Mouse (Mus musculus): ENCODE measurements around the gene Nqo1. TPM values are rescaled to one million over a fixed set of nuclear protein-coding genes. Genes with fewer than 3 reads are reported as not detected.

The Nqo1 gene
- polyA plus RNA-seq, 1 experiment from 2014 or later, result 17.9 TPM

DNA sequence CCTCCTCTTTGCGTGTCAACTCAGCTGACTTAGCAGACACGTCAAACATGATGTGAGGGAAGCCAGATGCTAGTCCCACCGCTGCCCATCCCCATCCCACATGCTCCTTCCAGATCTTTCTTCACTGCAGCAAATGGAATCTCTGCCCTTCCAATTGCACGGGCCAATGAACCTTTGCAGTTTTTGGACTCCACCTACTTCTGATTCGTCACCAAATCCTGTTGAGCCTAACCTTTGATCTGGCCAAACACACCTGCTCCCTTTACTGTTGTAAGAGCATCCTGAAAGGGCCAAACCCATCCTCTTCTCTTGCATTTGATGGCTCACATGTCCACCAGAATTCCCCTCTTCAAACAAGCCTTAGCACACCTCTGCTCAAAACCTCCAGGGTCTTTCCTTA, 18.4 kb downstream of the Nqo1 start:
- Histone ChIP-seq H3K4me2 (ENCODE audit: low read depth, low read length) (no peak overlapping the region), H3K27me3 (replicated peaks; ENCODE audit: control insufficient read depth, insufficient read depth, low read length) (no peaks in the 10 kb centered on the region), H3K27ac (replicated peaks; ENCODE audit: low read depth, low read length) (no peak overlapping the region), H3K36me3 (ENCODE audit: control insufficient read depth, insufficient read depth, low read length) (peaks cover 10% of the 10 kb centered on the region), H3K9me3 (ENCODE audit: control insufficient read depth, low read length) (no peaks in the 10 kb centered on the region), H3K4me3 (ENCODE audit: low read depth, low read length) (no peak overlapping the region), H3K9ac (ENCODE audit: low read depth, low read length) (no peak overlapping the region), H3K4me1 (ENCODE audit: control insufficient read depth, insufficient read depth, low read length) (peaks cover 19% of the 10 kb centered on the region)
- WGBS, result 51% methylated on average over 5 of the region's 5 CpGs
- no peak for DNase-seq (ENCODE audit: low spot score)
- ATAC-seq (ENCODE audit: low read depth), result no peak

DNA sequence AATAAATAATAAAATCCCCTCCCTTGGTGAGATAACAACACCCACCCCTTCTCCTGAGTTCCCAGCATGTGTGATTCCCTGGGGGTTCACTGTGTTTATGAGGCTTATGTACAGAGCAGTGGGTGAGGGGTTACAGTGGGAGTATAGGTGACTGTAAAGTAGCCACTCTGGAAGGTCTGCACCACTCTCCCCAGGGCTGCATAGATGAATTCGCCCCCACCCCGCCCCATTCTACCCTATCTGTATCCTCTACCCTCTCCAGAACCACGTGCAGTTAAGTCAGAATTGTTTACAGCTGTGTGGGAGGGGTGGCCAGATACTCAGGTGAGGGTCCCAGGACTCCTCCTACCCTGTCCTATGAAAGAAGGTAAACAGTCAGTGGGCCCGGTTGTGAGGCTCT, 20.1 kb downstream of the Nqo1 start:
- ATAC-seq (ENCODE audit: low read depth) (no peak), DNase-seq (ENCODE audit: low spot score) (no peak)
- Histone ChIP-seq H3K9ac (ENCODE audit: low read depth, low read length) (no peak overlapping the region), H3K27ac (replicated peaks; ENCODE audit: low read depth, low read length) (no peak overlapping the region), H3K36me3 (ENCODE audit: control insufficient read depth, insufficient read depth, low read length) (peaks cover 28% of the 10 kb centered on the region), H3K4me2 (ENCODE audit: low read depth, low read length) (no peak overlapping the region), H3K4me3 (ENCODE audit: low read depth, low read length) (no peak overlapping the region), H3K4me1 (ENCODE audit: control insufficient read depth, insufficient read depth, low read length) (peaks cover 3% of the 10 kb centered on the region), H3K9me3 (ENCODE audit: control insufficient read depth, low read length) (no peaks in the 10 kb centered on the region), H3K27me3 (replicated peaks; ENCODE audit: control insufficient read depth, insufficient read depth, low read length) (no peaks in the 10 kb centered on the region)
- 77% methylated on average over 4 of the region's 4 CpGs for WGBS

DNA sequence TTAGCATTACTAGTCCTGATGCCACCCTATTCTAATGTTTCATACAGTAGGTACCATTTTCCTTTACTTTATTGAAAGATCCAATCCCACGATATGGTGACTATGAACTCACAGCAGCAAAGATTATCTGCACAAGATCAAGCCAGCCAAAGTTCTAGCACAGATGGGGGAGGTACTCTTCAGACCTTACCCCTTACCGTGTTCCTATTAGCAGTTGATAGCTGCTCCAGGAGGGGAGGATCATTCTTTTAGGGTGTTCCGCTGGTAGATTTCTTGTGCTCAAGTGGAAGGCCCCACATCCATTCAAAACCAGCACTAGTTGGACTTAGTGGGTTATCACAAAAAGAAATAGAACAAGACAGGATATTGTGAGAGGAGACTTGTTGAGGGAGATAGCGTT, 21.3 kb downstream of the Nqo1 start:
- ATAC-seq (ENCODE audit: low read depth) (no peak), DNase-seq (ENCODE audit: low spot score) (no peak)
- Histone ChIP-seq H3K27ac (replicated peaks; ENCODE audit: low read depth, low read length) (no peak overlapping the region), H3K4me1 (ENCODE audit: control insufficient read depth, insufficient read depth, low read length) (peaks cover 3% of the 10 kb centered on the region), H3K9me3 (ENCODE audit: control insufficient read depth, low read length) (no peaks in the 10 kb centered on the region), H3K4me3 (ENCODE audit: low read depth, low read length) (no peak overlapping the region), H3K4me2 (ENCODE audit: low read depth, low read length) (no peak overlapping the region), H3K27me3 (replicated peaks; ENCODE audit: control insufficient read depth, insufficient read depth, low read length) (no peaks in the 10 kb centered on the region), H3K9ac (ENCODE audit: low read depth, low read length) (no peak overlapping the region), H3K36me3 (ENCODE audit: control insufficient read depth, insufficient read depth, low read length) (peaks cover 32% of the 10 kb centered on the region)
- 91% methylated on average over 4 of the region's 4 CpGs for whole genome bisulfite sequencing

DNA sequence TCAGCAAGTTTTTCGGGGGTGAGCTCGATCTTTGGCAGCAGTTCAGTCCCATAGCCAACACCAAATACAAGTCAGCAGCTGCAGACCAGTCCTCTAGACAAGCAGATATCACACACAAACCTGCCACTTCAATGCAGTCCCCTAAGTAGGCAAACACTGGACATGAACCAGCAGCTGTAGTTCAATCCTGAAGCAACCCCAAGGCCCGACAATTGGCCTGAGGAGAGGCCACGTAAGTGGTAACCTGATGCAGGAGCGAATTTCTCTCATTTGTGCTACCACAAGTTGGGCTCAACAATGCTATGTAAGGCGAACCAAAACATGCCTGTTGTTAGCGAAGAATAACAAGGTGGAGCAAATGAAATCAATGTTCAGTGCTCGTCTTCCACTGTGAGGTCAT, 22.3 kb downstream of the Nqo1 start:
- ATAC-seq (ENCODE audit: low read depth) (no peak), DNase-seq (ENCODE audit: low spot score) (no peak)
- Histone ChIP-seq H3K36me3 (ENCODE audit: control insufficient read depth, insufficient read depth, low read length) (peaks cover 37% of the 10 kb centered on the region), H3K4me2 (ENCODE audit: low read depth, low read length) (no peak overlapping the region), H3K27me3 (replicated peaks; ENCODE audit: control insufficient read depth, insufficient read depth, low read length) (no peaks in the 10 kb centered on the region), H3K4me3 (ENCODE audit: low read depth, low read length) (no peak overlapping the region), H3K9me3 (ENCODE audit: control insufficient read depth, low read length) (no peaks in the 10 kb centered on the region), H3K27ac (replicated peaks; ENCODE audit: low read depth, low read length) (no peak overlapping the region), H3K9ac (ENCODE audit: low read depth, low read length) (no peak overlapping the region), H3K4me1 (ENCODE audit: control insufficient read depth, insufficient read depth, low read length) (peaks cover 3% of the 10 kb centered on the region)
- WGBS, result 93% methylated on average over 8 of the region's 8 CpGs

DNA sequence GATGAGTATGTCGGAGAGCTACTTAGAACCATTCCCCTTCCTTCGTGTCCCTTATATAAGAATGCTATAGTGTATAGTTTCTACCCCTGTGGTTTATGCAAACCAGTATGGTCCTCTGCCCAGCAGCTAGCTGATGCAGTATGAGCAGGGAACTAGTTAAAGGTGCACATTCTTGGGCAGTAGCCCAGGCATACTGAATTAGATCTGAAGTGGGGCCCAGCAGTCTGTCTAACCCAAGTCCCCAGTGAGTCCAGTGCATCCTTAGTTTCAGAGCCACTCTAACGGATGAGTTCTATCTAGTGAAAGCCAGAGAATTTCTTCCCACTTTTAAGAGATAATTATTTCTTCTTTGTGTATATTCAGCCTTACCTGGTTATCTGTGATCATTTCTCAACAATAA, 25.7 kb downstream of the Nqo1 start:
- Histone ChIP-seq H3K4me3 (ENCODE audit: low read depth, low read length) (no peak overlapping the region), H3K9me3 (ENCODE audit: control insufficient read depth, low read length) (no peaks in the 10 kb centered on the region), H3K27me3 (replicated peaks; ENCODE audit: control insufficient read depth, insufficient read depth, low read length) (no peaks in the 10 kb centered on the region), H3K27ac (replicated peaks; ENCODE audit: low read depth, low read length) (no peak overlapping the region), H3K4me2 (ENCODE audit: low read depth, low read length) (no peak overlapping the region), H3K4me1 (ENCODE audit: control insufficient read depth, insufficient read depth, low read length) (no peaks in the 10 kb centered on the region), H3K36me3 (ENCODE audit: control insufficient read depth, insufficient read depth, low read length) (peaks cover 61% of the 10 kb centered on the region), H3K9ac (ENCODE audit: low read depth, low read length) (no peak overlapping the region)
- no peak for DNase-seq (ENCODE audit: low spot score)
- 95% methylated on average over 3 of the region's 3 CpGs for WGBS
- ATAC-seq (ENCODE audit: low read depth), result no peak

DNA sequence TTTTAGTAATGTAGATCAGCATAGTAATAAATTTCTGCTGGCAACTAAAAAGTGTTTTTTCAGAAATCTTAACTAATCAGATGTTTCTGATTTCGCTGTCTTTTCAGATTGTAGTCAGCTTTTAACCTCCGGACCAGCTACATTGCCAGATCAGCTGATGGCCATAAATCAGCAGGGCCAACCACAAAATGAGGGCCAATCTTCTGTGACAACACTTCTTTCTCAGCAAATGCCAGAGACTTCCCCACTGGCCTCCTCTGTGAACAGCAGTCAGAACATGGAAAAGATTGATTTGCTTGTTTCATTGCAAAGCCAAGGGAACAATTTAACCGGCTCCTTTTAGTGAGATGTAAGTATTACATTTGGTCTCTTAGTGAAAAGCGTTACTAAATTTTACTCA, 32.7 kb downstream of the Nqo1 start:
- H3K36me3 ChIP-seq (ENCODE audit: control insufficient read depth, insufficient read depth, low read length), result peaks cover 85% of the 10 kb centered on the region
- no peak overlapping the region for H3K9ac ChIP-seq (ENCODE audit: low read depth, low read length)
- no peak overlapping the region for H3K4me2 ChIP-seq (ENCODE audit: low read depth, low read length)
- no peaks in the 10 kb centered on the region for H3K9me3 ChIP-seq (ENCODE audit: control insufficient read depth, low read length)
- no peaks in the 10 kb centered on the region for H3K4me1 ChIP-seq (ENCODE audit: control insufficient read depth, insufficient read depth, low read length)
- H3K27ac ChIP-seq (replicated peaks; ENCODE audit: low read depth, low read length), result no peak overlapping the region
- ATAC-seq (ENCODE audit: low read depth), result no peak
- no peak for DNase-seq (ENCODE audit: low spot score)
- H3K27me3 ChIP-seq (replicated peaks; ENCODE audit: control insufficient read depth, insufficient read depth, low read length), result no peaks in the 10 kb centered on the region
- no peak overlapping the region for H3K4me3 ChIP-seq (ENCODE audit: low read depth, low read length)
- 88% methylated on average over 4 of the region's 4 CpGs for WGBS

Other genes starting within 250 kb of the Nqo1 start
- 13.7 and 13.8 TPM in 2 replicates for gene Nfat5, start 109.7 kb downstream of the Nqo1 start, polyA plus RNA-seq (2014; fragmentation: Nextera tagmentation; extraction: Ambion mirVana)
- 42.7 and 42.8 TPM in 2 replicates for gene Nob1, start 21.8 kb upstream of the Nqo1 start, polyA plus RNA-seq (2014; fragmentation: Nextera tagmentation; extraction: Ambion mirVana)
- 77.8 and 112 TPM in 2 replicates for gene Wwp2, start 33.2 kb upstream of the Nqo1 start, polyA plus RNA-seq (2014; fragmentation: Nextera tagmentation; extraction: Ambion mirVana)
- 252 and 269 TPM in 2 replicates for gene Psmd7, start 185.3 kb upstream of the Nqo1 start, polyA plus RNA-seq (2014; fragmentation: Nextera tagmentation; extraction: Ambion mirVana)

Data from embryonic facial prominence, embryonic 14.5 days (tissue).